Mouse (Mus musculus) liver, postnatal 0 days (tissue): ENCODE data around the gene Adgrf4. TPM values are rescaled to one million over a fixed set of nuclear protein-coding genes. Genes with fewer than 3 reads are reported as not detected.
A peak's percentile ranks its signal among the peaks of the same experiment; 100 is the strongest.

Experiments used
- ATAC-seq: fragments of 200-750 bp; cut with Nextera tagmentation; 2 replicates; pipeline ENCODE4 v1.8.0; 2017; ENCODE audit warnings: mild to moderate bottlenecking, moderate library complexity
- DNase-seq: peaks from one replicate; pipeline ENCODE4 v3.0.0-alpha.2; 2016
- H3K27ac ChIP-seq: fragments of 300-500 bp; sonication (generic); 2 replicates; pipeline ENCODE4 v1.5.1; 2014; ENCODE audit warnings: antibody characterized with exemption, moderate library complexity, mild to moderate bottlenecking, low read depth
- H3K27me3 ChIP-seq: fragments of 300-500 bp; sonication (generic); 2 replicates; pipeline ENCODE4 v1.6.1; 2014; ENCODE audit warnings: low read length, control low read depth, mixed read lengths; ENCODE audit not compliant: insufficient read depth
- H3K36me3 ChIP-seq: fragments of 300-500 bp; sonication (generic); replicated peaks from 2 replicates; pipeline ENCODE4 v1.6.1; 2014; ENCODE audit warnings: mild to moderate bottlenecking, control low read depth, low read length, moderate library complexity, mixed read lengths; ENCODE audit not compliant: insufficient read depth
- H3K4me1 ChIP-seq: fragments of 300-500 bp; sonication (generic); 2 replicates; pipeline ENCODE4 v1.6.1; 2014; ENCODE audit warnings: antibody characterized with exemption, mild to moderate bottlenecking, control low read depth; ENCODE audit not compliant: insufficient read depth
- H3K4me2 ChIP-seq: fragments of 300-500 bp; sonication (generic); 2 replicates; pipeline ENCODE4 v1.6.1; 2014; ENCODE audit warnings: low read depth, mild to moderate bottlenecking, low read length, moderate library complexity, mixed read lengths
- H3K4me3 ChIP-seq: fragments of 300-500 bp; sonication (generic); 2 replicates; pipeline ENCODE4 v1.5.1; 2014; ENCODE audit warnings: low read depth, low read length
- H3K9ac ChIP-seq: fragments of 300-500 bp; sonication (generic); replicated peaks from 2 replicates; pipeline ENCODE4 v1.6.1; 2014; ENCODE audit warnings: mild to moderate bottlenecking, moderate library complexity
- H3K9me3 ChIP-seq: fragments of 300-500 bp; sonication (generic); 2 replicates; pipeline ENCODE4 v1.6.1; 2016; ENCODE audit warnings: mild to moderate bottlenecking, control low read depth, low read length, mixed read lengths
- CTCF ChIP-seq: sonication (generic); IDR thresholded peaks from 2 replicates; pipeline ENCODE4 v1.5.1; 2016; ENCODE audit warnings: antibody characterized with exemption, low read depth
- EP300 ChIP-seq: IDR thresholded peaks from 2 replicates; pipeline ENCODE4 v1.6.1; 2016; ENCODE audit warnings: antibody characterized with exemption, low read depth, mild to moderate bottlenecking
- WGBS: fragments of 180-500 bp; shearing (Covaris S2); extraction: QIAGEN DNeasy Blood & Tissue Kit; methylation state at CpG from one replicate; pipeline ENCODE4 v1.1.7; 2014; ENCODE audit not compliant: insufficient replicate concordance; 5-methylcytosine and 5-hydroxymethylcytosine counted together
- polyA plus RNA-seq: library from polyadenylated mRNA; unstranded; fragments of >200 nt; fragmentation: Nextera tagmentation; extraction: Ambion mirVana; gene quantifications from 2 replicates; pipeline ENCODE4 v1.2.1, GENCODE M21; 2015

The Adgrf4 gene
- polyA plus RNA-seq, 1 experiment from 2014 or later = not detected

GRCm38 (mm10) chr17:42613043-42613737 lies 78.9 kb downstream of the Adgrf4 start:
- Histone ChIP-seq H3K9me3 (no peaks in the 10 kb centered on the region), H3K27ac (no peak overlapping the region), H3K9ac (no peak overlapping the region), H3K4me1 (no peaks in the 10 kb centered on the region), H3K4me3 (no peak overlapping the region), H3K36me3 (no peaks in the 10 kb centered on the region), H3K4me2 (no peak overlapping the region), H3K27me3 (no peaks in the 10 kb centered on the region)
- WGBS = 33% methylated on average over 6 of the region's 6 CpGs
- peak; percentile 69 for TF ChIP-seq CTCF
- no peak for TF ChIP-seq EP300
- DNase-seq (no peak), ATAC-seq (no peak)

- ATAC-seq = no peak
- WGBS = 74% methylated on average over 8 of the region's 8 CpGs
- no peak for DNase-seq
Measured at GRCm38 (mm10) chr17:42611295-42611694, 80.8 kb downstream of the Adgrf4 start, which contains the start of gene Opn5. Opn5 (minus strand) TSS chr17:42611395.

GRCm38 (mm10) chr17:42608270-42608669 lies 83.8 kb downstream of the Adgrf4 start:
- WGBS = 59% methylated on average over 3 of the region's 3 CpGs
- no peak for TF ChIP-seq CTCF
- no peak for TF ChIP-seq EP300

More at GRCm38 (mm10) chr17:42611295-42611694, 80.8 kb downstream of the Adgrf4 start, which contains the start of gene Opn5:
- Histone ChIP-seq H3K9me3 (no peaks in the 10 kb centered on the region), H3K4me3 (no peak within 1 kb of the TSS), H3K4me1 (no peaks in the 10 kb centered on the region), H3K27ac (no peak within 1 kb of the TSS), H3K36me3 (no peaks in the 10 kb centered on the region), H3K27me3 (no peaks in the 10 kb centered on the region), H3K9ac (no peak within 1 kb of the TSS), H3K4me2 (no peak within 1 kb of the TSS)
- no peak for TF ChIP-seq EP300
- no peak for TF ChIP-seq CTCF

More at GRCm38 (mm10) chr17:42608270-42608669, 83.8 kb downstream of the Adgrf4 start:
- H3K27me3 ChIP-seq = no peaks in the 10 kb centered on the region
- ATAC-seq (no peak), DNase-seq (no peak)
- no peak overlapping the region for H3K9ac ChIP-seq
- H3K9me3 ChIP-seq = no peaks in the 10 kb centered on the region
- H3K36me3 ChIP-seq = no peaks in the 10 kb centered on the region
- no peak overlapping the region for H3K4me2 ChIP-seq
- no peaks in the 10 kb centered on the region for H3K4me1 ChIP-seq
- H3K4me3 ChIP-seq = no peak overlapping the region
- H3K27ac ChIP-seq = no peak overlapping the region

Other genes with a start within 250 kb of the Adgrf4 start
- not detected in 2 replicates for gene Opn5, start 80.9 kb downstream of the Adgrf4 start, polyA plus RNA-seq
- gene Adgrf2, start 49.9 kb upstream of the Adgrf4 start, polyA plus RNA-seq = not detected in 2 replicates
- gene Cd2ap, start 184.4 kb upstream of the Adgrf4 start, polyA plus RNA-seq = 8.9 and 9.2 TPM in 2 replicates